Mouse (Mus musculus) liver, embryonic 14.5 days (tissue): Measurements from ENCODE around the gene Nek11. TPM values are rescaled to one million over a fixed set of nuclear protein-coding genes. Genes with fewer than 3 reads are reported as not detected.

Source experiments
- ATAC-seq: fragments of 200-750 bp; cut with Nextera tagmentation; 2 replicates; pipeline ENCODE4 v1.8.0; 2017; ENCODE audit warnings: moderate number of reproducible peaks, mild to moderate bottlenecking, moderate library complexity; ENCODE audit not compliant: insufficient read depth
- DNase-seq, 3 experiments: peaks; one replicate each; pipeline ENCODE4 v3.0.0-alpha.2; 2012 to 2013; ENCODE audit warnings: low read depth in 3 of 3, low spot score in 3 of 3
- H3K27ac ChIP-seq: fragments of 300-500 bp; sonication (generic); 2 replicates; pipeline ENCODE4 v1.5.1; 2014; ENCODE audit warnings: moderate library complexity, mild to moderate bottlenecking, control low read depth, inconsistent platforms
- H3K27me3 ChIP-seq: fragments of 300-500 bp; sonication (generic); 2 replicates; pipeline ENCODE4 v1.6.1; 2014; ENCODE audit warnings: mild to moderate bottlenecking, low read length, moderate library complexity; ENCODE audit not compliant: control insufficient read depth, insufficient read depth
- H3K36me3 ChIP-seq: fragments of 300-500 bp; sonication (generic); replicated peaks from 2 replicates; pipeline ENCODE4 v1.6.1; 2014; ENCODE audit warnings: low read depth; ENCODE audit not compliant: control insufficient read depth, insufficient read depth
- H3K4me1 ChIP-seq, 2 experiments: fragments of 200-500 bp in 1 of 2; fragments of 300-500 bp in 1 of 2; sonication (generic) in 1 of 2; replicated peaks; 2 replicates each; pipeline ENCODE4 v1.6.1; 2012 to 2014; ENCODE audit warnings: antibody characterized with exemption in 1 of 2, inconsistent platforms in 1 of 2, low read length in 1 of 2; ENCODE audit not compliant: control insufficient read depth in 2 of 2, insufficient read depth in 2 of 2
- H3K4me2 ChIP-seq: fragments of 300-500 bp; sonication (generic); 2 replicates; pipeline ENCODE4 v1.6.1; 2014; ENCODE audit warnings: low read depth, mild to moderate bottlenecking, control low read depth, moderate library complexity
- H3K4me3 ChIP-seq, 2 experiments: fragments of 200-500 bp in 1 of 2; fragments of 300-500 bp in 1 of 2; sonication (generic) in 1 of 2; 2 replicates each; pipeline ENCODE4 v1.5.1; 2012 to 2014; ENCODE audit warnings: low read depth in 2 of 2, low read length in 2 of 2, mild to moderate bottlenecking in 2 of 2, control low read depth in 1 of 2, inconsistent platforms in 1 of 2, moderate library complexity in 1 of 2; ENCODE audit not compliant: insufficient read depth in 1 of 2
- H3K9ac ChIP-seq: fragments of 300-500 bp; sonication (generic); replicated peaks from 2 replicates; pipeline ENCODE4 v1.6.1; 2014; ENCODE audit warnings: mild to moderate bottlenecking, control low read depth, moderate library complexity
- H3K9me3 ChIP-seq: fragments of 300-500 bp; sonication (generic); 2 replicates; pipeline ENCODE4 v1.6.1; 2016; ENCODE audit warnings: low read length, mixed read lengths; ENCODE audit not compliant: control insufficient read depth
- CTCF ChIP-seq: IDR thresholded peaks from 2 replicates; pipeline ENCODE4 v1.5.1; 2016; ENCODE audit warnings: antibody characterized with exemption, low read depth, control low read depth
- EP300 ChIP-seq: IDR thresholded peaks from 2 replicates; pipeline ENCODE4 v1.6.1; 2016; ENCODE audit warnings: antibody characterized with exemption, low read depth
- WGBS: fragments of 180-500 bp; shearing (Covaris S2); extraction: QIAGEN DNeasy Blood & Tissue Kit; methylation state at CpG from one replicate; pipeline ENCODE4 v1.1.7; 2014; ENCODE audit not compliant: insufficient replicate concordance; 5-methylcytosine and 5-hydroxymethylcytosine counted together
- polyA plus RNA-seq, 2 experiments: library from polyadenylated mRNA; depleted of rRNA in 1 of 2; stranded (reverse) in 1 of 2; unstranded in 1 of 2; fragments of >200 nt; fragmentation: Nextera tagmentation in 1 of 2; extraction: Ambion mirVana in 1 of 2; gene quantifications; 2 replicates each; pipeline versions ENCODE4 v1.2.1 to v1.2.3; 2012 to 2014

The Nek11 gene
- polyA plus RNA-seq, 2 experiments = not detected

DNA sequence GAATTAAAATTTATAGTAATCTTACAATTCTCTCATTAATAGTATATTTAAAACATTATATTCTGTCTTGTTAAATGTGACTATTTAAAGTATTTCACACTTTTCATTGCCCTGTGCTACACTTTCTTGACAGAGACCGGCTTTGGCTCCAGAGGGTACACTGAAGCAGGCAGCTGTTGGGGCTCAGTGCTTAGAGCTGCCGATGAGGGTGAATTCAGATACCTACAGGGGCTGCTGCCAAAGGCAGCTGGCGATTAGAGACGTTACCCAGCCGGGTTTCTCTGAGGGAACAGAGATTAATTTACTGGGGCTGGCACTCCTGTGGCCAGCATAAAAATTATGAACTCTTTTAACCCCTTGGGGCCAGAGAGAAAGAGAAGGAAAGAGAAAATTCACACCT is 21.0 kb downstream of the Nek11 start:
- H3K4me1 ChIP-seq = no peaks in the 10 kb centered on the region
- TF ChIP-seq EP300 (no peak), CTCF (no peak)
- DNase-seq (no peak), ATAC-seq (no peak)
- WGBS = 60% methylated on average over 5 of the region's 5 CpGs
- H3K9ac ChIP-seq = no peak overlapping the region
- H3K4me2 ChIP-seq = no peak overlapping the region
- no peak overlapping the region for H3K4me3 ChIP-seq
- no peaks in the 10 kb centered on the region for H3K36me3 ChIP-seq
- H3K27me3 ChIP-seq = no peaks in the 10 kb centered on the region
- no peaks in the 10 kb centered on the region for H3K9me3 ChIP-seq
- no peak overlapping the region for H3K27ac ChIP-seq

DNA sequence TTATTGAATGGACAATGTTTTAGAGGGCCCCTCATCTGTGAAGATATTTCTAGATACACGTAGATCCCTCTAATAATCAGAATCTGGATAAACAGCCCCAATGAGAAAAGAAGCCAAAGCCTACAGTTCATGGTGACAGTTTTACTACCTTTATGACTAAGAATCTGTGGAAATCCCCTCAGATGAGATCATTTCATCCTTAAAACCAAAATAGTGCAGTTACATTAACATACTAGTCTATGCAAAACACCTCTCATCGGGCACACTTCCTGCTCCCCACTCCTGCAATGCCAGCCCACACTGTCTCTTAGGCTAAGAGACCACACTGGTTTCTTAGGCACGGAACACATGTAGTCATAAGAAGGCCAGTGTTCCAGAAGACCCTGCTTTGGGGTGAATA is 26.7 kb downstream of the Nek11 start:
- Histone ChIP-seq H3K4me1 (no peaks in the 10 kb centered on the region), H3K4me2 (no peak overlapping the region), H3K36me3 (no peaks in the 10 kb centered on the region), H3K27ac (no peak overlapping the region), H3K9ac (no peak overlapping the region), H3K9me3 (no peaks in the 10 kb centered on the region), H3K4me3 (no peak overlapping the region), H3K27me3 (no peaks in the 10 kb centered on the region)
- DNase-seq (no peak), ATAC-seq (no peak)
- WGBS = 57% methylated on average over 3 of the region's 3 CpGs
- TF ChIP-seq CTCF (no peak), EP300 (no peak)

DNA sequence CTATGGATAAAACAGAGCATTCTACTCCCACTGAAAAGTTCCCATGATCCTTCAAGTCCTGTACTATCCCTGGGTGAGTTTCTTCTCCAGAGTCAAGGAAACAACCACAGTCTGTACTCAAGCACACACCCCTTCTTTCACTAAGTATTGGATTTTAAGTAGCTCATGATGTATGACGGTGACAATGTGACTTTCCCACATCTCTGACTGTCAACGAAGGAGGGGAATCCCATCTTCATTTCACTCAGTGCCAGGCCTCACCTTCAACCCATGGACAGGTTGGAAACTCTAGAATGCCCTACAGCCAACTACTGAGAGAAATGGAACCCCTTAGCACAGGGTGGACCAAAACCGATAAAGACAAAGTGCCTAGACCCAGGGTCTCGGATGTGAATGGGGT is 29.1 kb downstream of the Nek11 start:
- no peak overlapping the region for H3K9ac ChIP-seq
- H3K27me3 ChIP-seq = no peaks in the 10 kb centered on the region
- ATAC-seq (no peak), DNase-seq (no peak)
- H3K4me1 ChIP-seq = no peaks in the 10 kb centered on the region
- H3K4me3 ChIP-seq = no peak overlapping the region
- H3K9me3 ChIP-seq = no peaks in the 10 kb centered on the region
- H3K4me2 ChIP-seq = no peak overlapping the region
- no peak for TF ChIP-seq CTCF
- TF ChIP-seq EP300 = no peak
- no peak overlapping the region for H3K27ac ChIP-seq
- no peaks in the 10 kb centered on the region for H3K36me3 ChIP-seq
- 67% methylated on average over 4 of the region's 4 CpGs for WGBS

DNA sequence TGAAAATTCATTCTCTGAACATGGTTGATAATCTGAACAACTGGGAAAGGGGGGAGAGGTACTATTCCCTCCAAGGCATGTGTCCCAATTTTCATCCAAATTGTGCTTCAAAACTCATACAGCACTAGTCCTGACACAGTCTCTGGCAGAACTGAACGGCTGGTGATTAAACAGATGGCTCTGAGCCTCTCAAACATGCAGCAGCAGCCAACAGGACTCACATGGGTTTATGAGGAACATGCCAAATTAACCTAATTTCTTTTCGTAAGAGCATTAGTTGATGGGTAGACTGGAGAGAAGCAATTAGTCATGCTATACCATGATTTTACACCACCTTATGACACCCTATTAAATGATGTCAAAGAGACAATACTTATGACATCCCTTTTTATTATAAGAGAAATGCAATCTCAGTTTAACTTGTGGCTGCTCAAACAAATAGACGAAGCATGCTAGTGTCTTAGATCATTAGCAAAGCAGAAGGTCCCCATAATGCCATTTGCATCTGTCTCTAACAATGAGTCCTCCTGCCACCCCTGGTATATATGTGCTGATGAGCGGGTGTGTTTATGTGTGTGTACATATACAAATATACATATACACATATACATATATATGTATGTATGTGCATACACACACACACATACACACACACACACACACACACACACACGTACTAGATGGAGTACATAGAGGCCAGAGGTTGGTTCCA is 31.6 kb downstream of the Nek11 start:
- Histone ChIP-seq H3K27ac (no peak overlapping the region), H3K9ac (no peak overlapping the region), H3K9me3 (no peaks in the 10 kb centered on the region), H3K4me1 (no peaks in the 10 kb centered on the region), H3K4me2 (no peak overlapping the region), H3K36me3 (no peaks in the 10 kb centered on the region), H3K4me3 (no peak overlapping the region), H3K27me3 (no peaks in the 10 kb centered on the region)
- ATAC-seq = no peak
- TF ChIP-seq EP300 (no peak), CTCF (no peak)
- 65% methylated on average over 5 of the region's 5 CpGs for WGBS
- DNase-seq = no peak

DNA sequence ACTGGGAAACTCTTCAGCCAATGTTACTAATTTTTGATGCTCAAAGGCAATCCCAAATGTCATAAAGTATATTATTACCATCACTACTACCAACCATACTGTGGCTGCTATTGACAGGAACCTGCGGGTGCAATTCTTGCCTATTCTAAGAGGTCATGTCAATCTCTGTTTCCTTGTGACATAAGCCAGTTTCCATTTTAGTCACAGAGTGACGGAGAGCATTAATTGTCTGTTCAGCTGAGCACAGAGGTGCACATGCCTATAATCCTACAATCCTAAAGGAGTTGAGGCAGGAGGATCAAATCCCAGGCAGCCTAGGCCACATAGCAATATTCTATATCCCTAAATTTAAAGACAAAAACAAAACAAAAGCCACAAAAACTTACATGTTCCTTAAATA is 33.1 kb downstream of the Nek11 start:
- WGBS = 63% methylated on average over 2 of the region's 2 CpGs
- TF ChIP-seq CTCF (no peak), EP300 (no peak)

More for the DNA sequence above, 33.1 kb downstream of the Nek11 start:
- Histone ChIP-seq H3K4me2 (no peak overlapping the region), H3K27ac (no peak overlapping the region), H3K4me3 (no peak overlapping the region), H3K27me3 (no peaks in the 10 kb centered on the region), H3K9me3 (no peaks in the 10 kb centered on the region), H3K36me3 (no peaks in the 10 kb centered on the region), H3K9ac (no peak overlapping the region), H3K4me1 (no peaks in the 10 kb centered on the region)
- ATAC-seq = no peak
- DNase-seq = no peak
